Mouse (Mus musculus) NIH3T3 (cell line): Measurements from ENCODE around the gene Notch2.
"Not testable (repeated sequence)": the region's sequence is repeated elsewhere in the genome, so short reads cannot be mapped to it uniquely, and the experiment has no call there.

Source experiments
- DNase-seq: peaks from one replicate; pipeline ENCODE4 v3.0.0-alpha.2; 2012; ENCODE audit warnings: low read depth

The Notch2 gene

GRCm38 (mm10) chr3:98104851-98105471, 91.6 kb downstream of the Notch2 start:
- no peak for DNase-seq

- DNase-seq, result no peak
Observed at GRCm38 (mm10) chr3:98105496-98105895, 92.2 kb downstream of the Notch2 start.

GRCm38 (mm10) chr3:98106115-98106514, 92.8 kb downstream of the Notch2 start:
- no peak for DNase-seq

- peak; percentile 67 for DNase-seq
Observed at GRCm38 (mm10) chr3:98106590-98107313, 93.4 kb downstream of the Notch2 start.

- DNase-seq, result peak; percentile 63
Observed at GRCm38 (mm10) chr3:98108416-98108815, 95.1 kb downstream of the Notch2 start.

- no peak for DNase-seq
Observed at GRCm38 (mm10) chr3:98108866-98109265, 95.5 kb downstream of the Notch2 start.

GRCm38 (mm10) chr3:98110610-98111009, 97.3 kb downstream of the Notch2 start:
- no peak for DNase-seq

- no peak for DNase-seq
Observed at GRCm38 (mm10) chr3:98118252-98118651, 104.9 kb downstream of the Notch2 start.

- no peak for DNase-seq
Observed at GRCm38 (mm10) chr3:98119338-98119737, 106.0 kb downstream of the Notch2 start.

- no peak for DNase-seq
Observed at GRCm38 (mm10) chr3:98120884-98121283, 107.6 kb downstream of the Notch2 start.

- DNase-seq, result no peak
Observed at GRCm38 (mm10) chr3:98127775-98128174, 114.4 kb downstream of the Notch2 start.

GRCm38 (mm10) chr3:98128716-98129115, 115.4 kb downstream of the Notch2 start:
- no peak for DNase-seq

- not testable (repeated sequence) for DNase-seq
Observed at GRCm38 (mm10) chr3:98132140-98132539, 118.8 kb downstream of the Notch2 start.

GRCm38 (mm10) chr3:98132636-98133035, 119.3 kb downstream of the Notch2 start:
- DNase-seq, result no peak

GRCm38 (mm10) chr3:98141456-98141855, 128.1 kb downstream of the Notch2 start:
- no peak for DNase-seq

GRCm38 (mm10) chr3:98142862-98143261, 129.5 kb downstream of the Notch2 start:
- no peak for DNase-seq

- DNase-seq, result no peak
Observed at GRCm38 (mm10) chr3:98145204-98145603, 131.9 kb downstream of the Notch2 start.

- no peak for DNase-seq
Observed at GRCm38 (mm10) chr3:98146471-98147410, 133.4 kb downstream of the Notch2 start.

GRCm38 (mm10) chr3:98147706-98148105, 134.4 kb downstream of the Notch2 start:
- DNase-seq, result no peak

GRCm38 (mm10) chr3:98149881-98150280, 136.6 kb downstream of the Notch2 start:
- DNase-seq, result no peak

GRCm38 (mm10) chr3:98151016-98151415, 137.7 kb downstream of the Notch2 start:
- no peak for DNase-seq

GRCm38 (mm10) chr3:98153460-98153859, 140.1 kb downstream of the Notch2 start:
- no peak for DNase-seq

GRCm38 (mm10) chr3:98156158-98156557, 142.8 kb downstream of the Notch2 start:
- no peak for DNase-seq
